Mouse (Mus musculus) adrenal gland, postnatal 14 days (tissue): ENCODE measurements at regions not wholly inside any gene's neighbourhood (a gene's known extent, or its start where the extent isn't known, plus 50 kb on each side); places are given as distances from the start of the nearest gene placed in this dataset.

ENCODE experiments used
- DNase-seq: peaks from one replicate; pipeline ENCODE4 v3.0.0; 2021; ENCODE audit warnings: mixed read lengths

GRCm38 (mm10) chr2:67332211-67332610, 81.3 kb upstream of the Gm21830 start:
- peak; percentile 48 for DNase-seq

- DNase-seq: no peak
Measured at GRCm38 (mm10) chr2:67344711-67345110, 68.8 kb upstream of the Gm21830 start.
